Mouse (Mus musculus): ENCODE data around the gene Krt87. TPM values are rescaled to one million over a fixed set of nuclear protein-coding genes. Genes with fewer than 3 reads are reported as not detected.

Krt87 gene
- total RNA-seq, 1 experiment from 2014 or later = not detected

GRCm38 (mm10) chr15:101381758-101382157, 56.8 kb downstream of the Krt87 start:
- ATAC-seq (ENCODE audit: extremely low read depth, insufficient number of reproducible peaks, low FRiP score, poor library complexity, severe bottlenecking) = no peak

Other genes starting within 250 kb of the Krt87 start
- gene Grasp, start 214.6 kb downstream of the Krt87 start, total RNA-seq (2017) = 0.81 and 0.98 TPM in 2 replicates
- 185 and 187 TPM in 2 replicates for gene Nr4a1, start 184.5 kb downstream of the Krt87 start, total RNA-seq (2017)
- gene Atg101, start 154.5 kb downstream of the Krt87 start, total RNA-seq (2017) = 61.0 and 68.8 TPM in 2 replicates
- gene 6030408B16Rik, start 145.6 kb downstream of the Krt87 start, total RNA-seq (2017) = 0.70 and 0.98 TPM in 2 replicates
- 31.7 and 34.7 TPM in 2 replicates for gene Krt80, start 68.6 kb downstream of the Krt87 start, total RNA-seq (2017)
- gene Krt7, start 27.8 kb downstream of the Krt87 start, total RNA-seq (2017) = 8.6 and 9.6 TPM in 2 replicates
- gene Krt88, start 8.9 kb upstream of the Krt87 start, total RNA-seq (2017) = not detected in 2 replicates
- gene Krt81, start 24.9 kb upstream of the Krt87 start, total RNA-seq (2017) = not detected in 2 replicates
- 5.8 and 7.0 TPM in 2 replicates for gene Krt86, start 34.7 kb upstream of the Krt87 start, total RNA-seq (2017)
- 0.37 and 1.9 TPM in 2 replicates for gene Krt83, start 52.7 kb upstream of the Krt87 start, total RNA-seq (2017)
- gene Gm49425, start 78.5 kb upstream of the Krt87 start, total RNA-seq (2017) = not detected in 2 replicates
- not detected in 2 replicates for gene Krt84, start 94.0 kb upstream of the Krt87 start, total RNA-seq (2017)
- gene Krt82, start 111.9 kb upstream of the Krt87 start, total RNA-seq (2017) = not detected in 2 replicates
- not detected in 2 replicates for gene Krt90, start 124.1 kb upstream of the Krt87 start, total RNA-seq (2017)
- 0.12 and 0.74 TPM in 2 replicates for gene Krt75, start 135.1 kb upstream of the Krt87 start, total RNA-seq (2017)
- not detected in 2 replicates for gene Gm5414, start 189.4 kb upstream of the Krt87 start, total RNA-seq (2017)
- not detected in 2 replicates for gene Gm5478, start 208.6 kb upstream of the Krt87 start, total RNA-seq (2017)
- 3.9 and 4.5 TPM in 2 replicates for gene Krt6b, start 241.5 kb upstream of the Krt87 start, total RNA-seq (2017)